Mouse (Mus musculus) C2C12 (cell line): ENCODE measurements at regions not wholly inside any gene's neighbourhood (a gene's known extent, or its start where the extent isn't known, plus 50 kb on each side); places are given as distances from the start of the nearest gene placed in this dataset.

ENCODE experiments used
- H3K27me3 ChIP-seq: one replicate; pipeline ENCODE4 v1.6.1; 2011; ENCODE audit not compliant: control insufficient read depth, insufficient read depth, insufficient read length
- H3K36me3 ChIP-seq: one replicate; pipeline ENCODE4 v1.6.1; 2011; ENCODE audit not compliant: control insufficient read depth, insufficient read depth
- H3K4me3 ChIP-seq: one replicate; pipeline ENCODE4 v1.5.1; 2011; ENCODE audit warnings: mild to moderate bottlenecking, control low read depth; ENCODE audit not compliant: poor library complexity, insufficient read depth, severe bottlenecking
- H3K79me2 ChIP-seq: one replicate; pipeline ENCODE4 v1.6.1; 2011; ENCODE audit not compliant: control insufficient read depth, insufficient read depth
- H3K79me3 ChIP-seq: one replicate; pipeline ENCODE4 v1.6.1; 2011; ENCODE audit warnings: low read depth, control low read depth
- H3ac ChIP-seq: one replicate; pipeline ENCODE3; 2011; ENCODE audit warnings: low read depth; ENCODE audit not compliant: control insufficient read depth, insufficient read length
- CEBPB ChIP-seq: IDR thresholded peaks from one replicate; pipeline ENCODE4 v1.6.1; 2011; ENCODE audit warnings: low read depth, mild to moderate bottlenecking, control low read depth, moderate library complexity
- CTCF ChIP-seq: IDR thresholded peaks from one replicate; pipeline ENCODE4 v1.5.1; 2011; ENCODE audit not compliant: control insufficient read depth, insufficient read depth, insufficient read length
- FOSL1 ChIP-seq: IDR thresholded peaks from one replicate; pipeline ENCODE4 v1.8.0; 2011; ENCODE audit warnings: mild to moderate bottlenecking, low read length; ENCODE audit not compliant: poor library complexity, insufficient read depth, severe bottlenecking
- MAX ChIP-seq: IDR thresholded peaks from one replicate; pipeline ENCODE4 v1.6.1; 2011; ENCODE audit warnings: mild to moderate bottlenecking, control low read depth
- MYOD1 ChIP-seq: IDR thresholded peaks from one replicate; pipeline ENCODE4 v1.6.1; 2011; ENCODE audit warnings: low read depth; ENCODE audit not compliant: control insufficient read depth, insufficient read length
- MYOG ChIP-seq: IDR thresholded peaks from one replicate; pipeline ENCODE4 v1.6.1; 2011; ENCODE audit not compliant: control insufficient read depth, insufficient read length; ENCODE audit errors: extremely low read depth
- USF1 ChIP-seq: IDR thresholded peaks from one replicate; pipeline ENCODE4 v1.6.1; 2011; ENCODE audit warnings: low read depth, mild to moderate bottlenecking, control low read depth, moderate library complexity

DNA sequence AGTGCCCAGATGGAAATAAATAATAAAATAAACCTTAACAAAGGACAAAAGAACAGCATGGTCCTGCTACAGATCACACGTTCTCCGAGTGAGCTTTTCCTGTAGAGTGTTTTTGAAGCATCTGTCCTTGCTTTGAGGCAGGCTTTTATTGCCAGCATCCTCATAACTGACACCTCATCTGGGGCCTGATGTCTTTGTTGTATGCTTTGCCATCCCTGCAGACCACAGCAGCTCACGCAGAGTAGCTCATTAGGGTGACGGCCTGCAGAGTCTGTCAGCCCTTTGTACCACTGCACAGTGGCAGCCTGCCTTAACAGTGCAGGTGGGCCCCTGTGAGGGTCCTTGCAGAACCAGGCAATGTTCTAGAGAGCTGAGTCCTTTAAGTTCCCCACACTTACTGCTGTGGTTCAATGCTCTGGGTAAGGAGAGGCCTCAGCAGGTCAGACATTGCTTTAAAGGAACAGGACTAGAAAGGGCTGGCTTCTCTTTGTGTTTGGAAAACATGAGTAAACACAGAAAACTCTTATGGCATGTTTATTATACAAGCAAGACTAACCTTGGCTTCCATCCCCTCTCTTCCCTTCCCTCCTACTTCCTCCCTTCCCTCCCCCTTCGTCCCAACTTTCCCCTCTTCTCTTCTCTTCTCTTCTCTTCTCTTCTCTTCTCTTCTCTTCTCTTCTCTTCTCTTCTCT is 219.7 kb upstream of the Unc93a2 start:
- no peak for TF ChIP-seq CTCF
- TF ChIP-seq CEBPB, result no peak
- no peak for TF ChIP-seq MAX
- TF ChIP-seq MYOG, result no peak
- TF ChIP-seq MYOD1, result no peak
- no peak for TF ChIP-seq USF1
- TF ChIP-seq FOSL1, result no peak
- Histone ChIP-seq H3K4me3 (no peak overlapping the region), H3K79me2 (no peaks in the 10 kb centered on the region), H3K79me3 (no peaks in the 10 kb centered on the region), H3ac (no peak overlapping the region), H3K36me3 (no peaks in the 10 kb centered on the region), H3K27me3 (no peaks in the 10 kb centered on the region)

DNA sequence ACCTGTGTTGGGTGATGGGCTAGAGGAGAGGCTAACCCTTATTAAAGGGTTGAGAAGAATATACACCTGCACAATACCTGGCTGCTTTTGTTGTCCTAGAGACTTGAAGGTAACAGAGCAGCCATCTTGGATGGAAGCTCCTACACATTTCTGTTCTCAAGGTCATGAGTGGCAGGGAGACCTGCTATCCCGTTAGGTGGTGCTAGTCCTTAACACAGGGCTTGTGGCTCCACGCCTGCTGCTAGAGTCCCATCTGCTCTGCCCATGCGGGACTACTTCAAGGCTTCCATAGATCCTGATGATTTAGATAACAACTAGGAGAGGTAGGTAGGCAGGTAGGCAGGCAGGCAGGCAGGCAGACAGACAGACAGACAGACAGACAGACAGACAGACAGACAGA is 218.8 kb upstream of the Unc93a2 start:
- Histone ChIP-seq H3K36me3 (no peaks in the 10 kb centered on the region), H3K79me2 (no peaks in the 10 kb centered on the region), H3K4me3 (no peak overlapping the region), H3K27me3 (no peaks in the 10 kb centered on the region), H3ac (no peak overlapping the region), H3K79me3 (no peaks in the 10 kb centered on the region)
- TF ChIP-seq FOSL1 (no peak), MAX (no peak), CEBPB (no peak)

GRCm38 (mm10) chr17:7600555-7600954 is 215.3 kb upstream of the Unc93a2 start:
- no peaks in the 10 kb centered on the region for H3K27me3 ChIP-seq
- TF ChIP-seq CTCF (no peak), FOSL1 (no peak), CEBPB (no peak), USF1 (no peak), MYOD1 (no peak), MAX (no peak), MYOG (no peak)
- no peaks in the 10 kb centered on the region for H3K36me3 ChIP-seq
- no peaks in the 10 kb centered on the region for H3K79me2 ChIP-seq
- no peak overlapping the region for H3K4me3 ChIP-seq
- no peaks in the 10 kb centered on the region for H3K79me3 ChIP-seq
- H3ac ChIP-seq, result no peak overlapping the region

DNA sequence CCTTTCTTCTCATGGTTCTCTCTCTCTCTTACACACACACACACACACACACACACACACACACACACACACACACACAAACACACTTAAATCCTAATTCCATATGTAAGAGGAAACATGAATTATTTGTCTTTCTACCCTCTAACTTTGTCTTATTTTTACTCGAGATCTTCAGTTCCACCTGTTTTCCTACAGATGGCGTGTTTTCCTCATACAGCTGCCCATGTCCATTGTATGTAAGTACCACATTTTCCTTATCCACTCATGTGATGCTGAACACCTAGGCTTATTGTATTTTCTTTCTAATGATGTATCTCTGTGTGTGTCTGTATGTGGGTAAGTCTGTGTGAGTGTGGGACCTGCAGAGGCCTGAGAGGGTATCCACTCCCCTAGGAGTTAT is 212.2 kb upstream of the Unc93a2 start:
- H3K79me3 ChIP-seq, result no peaks in the 10 kb centered on the region

DNA sequence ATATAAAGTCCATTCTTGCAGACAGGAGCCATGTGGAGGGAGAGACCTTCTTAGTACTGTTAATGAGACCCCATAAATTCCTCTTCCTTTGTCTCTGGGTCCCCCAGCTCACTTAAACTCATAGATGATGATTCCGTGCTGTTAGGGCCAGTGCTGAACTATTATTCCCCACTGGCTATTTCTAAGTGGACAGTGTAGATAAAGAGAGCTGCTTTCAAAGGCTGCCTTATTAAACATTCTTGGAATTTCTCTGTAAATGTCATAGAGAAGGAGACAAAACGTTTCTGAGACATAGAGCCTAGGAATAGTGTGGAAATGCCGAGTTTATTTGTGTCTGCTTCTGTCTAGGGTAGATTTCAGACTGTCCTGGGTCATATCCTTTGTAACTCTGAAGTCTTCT is 209.5 kb upstream of the Unc93a2 start:
- no peak overlapping the region for H3K4me3 ChIP-seq
- H3K79me2 ChIP-seq, result no peaks in the 10 kb centered on the region
- no peak overlapping the region for H3ac ChIP-seq
- H3K36me3 ChIP-seq, result no peaks in the 10 kb centered on the region
- no peaks in the 10 kb centered on the region for H3K79me3 ChIP-seq
- TF ChIP-seq FOSL1 (no peak), CTCF (no peak), USF1 (no peak), CEBPB (no peak), MYOG (no peak), MAX (no peak), MYOD1 (no peak)
- H3K27me3 ChIP-seq, result no peaks in the 10 kb centered on the region

More for the DNA sequence above, 212.2 kb upstream of the Unc93a2 start:
- no peak overlapping the region for H3ac ChIP-seq
- H3K79me2 ChIP-seq, result no peaks in the 10 kb centered on the region
- no peak overlapping the region for H3K4me3 ChIP-seq
- no peak for TF ChIP-seq CEBPB
- no peak for TF ChIP-seq MYOD1
- TF ChIP-seq MAX, result no peak
- no peak for TF ChIP-seq MYOG
- no peaks in the 10 kb centered on the region for H3K36me3 ChIP-seq
- H3K27me3 ChIP-seq, result no peaks in the 10 kb centered on the region

DNA sequence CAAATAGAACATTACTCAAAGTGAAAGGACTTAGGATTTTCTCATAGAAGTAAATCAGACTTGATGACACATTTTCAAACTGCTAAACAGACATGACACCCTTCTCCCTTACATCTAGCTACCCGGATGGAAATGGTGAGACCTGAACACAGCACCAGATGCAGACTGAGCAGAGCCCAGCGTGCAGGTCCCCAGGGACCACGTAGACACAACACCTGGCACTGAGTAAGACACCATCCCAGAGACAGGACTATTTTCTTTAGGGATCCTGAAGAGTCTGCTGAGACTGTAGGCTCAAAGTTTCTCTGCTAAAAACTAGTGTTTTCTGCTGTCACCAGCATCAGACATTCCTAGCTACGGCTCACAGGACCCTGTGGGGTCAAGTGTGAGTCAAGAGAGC is 207.2 kb upstream of the Unc93a2 start:
- no peaks in the 10 kb centered on the region for H3K79me3 ChIP-seq
- H3K27me3 ChIP-seq, result no peaks in the 10 kb centered on the region
- no peak overlapping the region for H3ac ChIP-seq
- TF ChIP-seq CTCF (no peak), FOSL1 (no peak), MYOD1 (no peak), MAX (no peak), USF1 (no peak), CEBPB (no peak), MYOG (no peak)
- H3K4me3 ChIP-seq, result no peak overlapping the region
- no peaks in the 10 kb centered on the region for H3K36me3 ChIP-seq
- H3K79me2 ChIP-seq, result no peaks in the 10 kb centered on the region
